ENCODE assay signal across 31 mouse cellular contexts in the genomic region with DNA sequence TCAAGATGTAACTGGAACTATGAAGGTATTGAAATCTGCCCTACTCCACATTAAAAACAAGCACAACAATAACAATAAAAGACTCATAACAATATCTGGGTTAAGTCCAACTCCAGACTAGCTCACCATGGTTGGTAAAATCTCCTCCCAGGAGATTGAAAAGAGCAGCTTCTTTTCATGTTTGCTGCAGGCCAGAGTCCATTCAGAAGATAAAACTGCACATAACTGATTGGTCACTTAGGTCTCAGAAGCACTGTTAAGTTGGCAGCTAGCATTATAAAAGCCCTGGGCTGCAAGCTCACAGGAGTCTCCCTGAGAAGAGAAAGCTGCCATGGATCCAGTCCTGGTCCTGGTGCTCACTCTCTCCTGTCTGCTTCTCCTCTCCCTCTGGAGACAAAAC. TPM values are rescaled to one million over a fixed set of nuclear protein-coding genes. Genes with fewer than 3 reads are reported as not detected.
DNase-seq lines count a peak whose midpoint lies in the region; ATAC-seq and TF ChIP-seq lines count a peak whose summit lies in the region.
"Had no signal": no experiment of that assay in that cellular context is flagged by ENCODE, and none has a peak within 500 bp of the region (broad histone marks: within the 10 kb centered on the region; RNA-seq: fewer than 3 reads in every experiment).

Gene Cyp2c55 (plus strand): TSS at position 305 of the 400 bp plus-strand sequence.

- no peak within 1 kb of the TSS for H3K4me3 ChIP-seq in intestine, embryonic 16.5 days (ENCODE audit: low read length)
- no peak within 1 kb of the TSS for H3K4me3 ChIP-seq in intestine, embryonic 15.5 days (replicated peaks)
- H3K4me3 ChIP-seq in intestine, postnatal 0 days (ENCODE audit: low read depth, low read length), result no peak within 1 kb of the TSS
- peak within 1 kb of the TSS; percentile 21; the same call in 1 of the 2 replicates for H3K4me3 ChIP-seq in small intestine, adult 2 months (ENCODE audit: low read depth, low read length)
- H3K4me3 ChIP-seq in midbrain, postnatal 0 days (ENCODE audit: low read depth, low read length), result no peak within 1 kb of the TSS
- H3K4me3 ChIP-seq: embryonic facial prominence, embryonic 13.5 days; embryonic facial prominence, embryonic 15.5 days; erythroblast, embryonic 14.5 days; forebrain, embryonic 10.5 days; forebrain, embryonic 12.5 days had no signal

- H3K27me3 ChIP-seq in intestine, embryonic 16.5 days (replicated peaks; ENCODE audit: control insufficient read depth, insufficient read depth, low read length), result no peaks in the 10 kb centered on the region
- no peaks in the 10 kb centered on the region for H3K27me3 ChIP-seq in intestine, embryonic 15.5 days (replicated peaks)
- H3K27me3 ChIP-seq in intestine, postnatal 0 days (replicated peaks; ENCODE audit: control insufficient read depth, insufficient read depth, low read length), result no peaks in the 10 kb centered on the region
- H3K27me3 ChIP-seq in small intestine, adult 2 months (ENCODE audit: control insufficient read depth, insufficient read depth, low read length), result no peaks in the 10 kb centered on the region
- no peaks in the 10 kb centered on the region for H3K27me3 ChIP-seq in midbrain, postnatal 0 days (ENCODE audit: insufficient read depth, low read length)
- H3K27me3 ChIP-seq: CH12.LX; embryonic facial prominence, embryonic 13.5 days; embryonic facial prominence, embryonic 15.5 days; forebrain, embryonic 12.5 days had no signal

- no peak within 1 kb of the TSS for H3K4me2 ChIP-seq in intestine, embryonic 16.5 days (ENCODE audit: low read depth, low read length)
- H3K4me2 ChIP-seq in intestine, embryonic 15.5 days (replicated peaks), result no peak within 1 kb of the TSS
- no peak within 1 kb of the TSS for H3K4me2 ChIP-seq in intestine, postnatal 0 days (replicated peaks; ENCODE audit: low read depth)
- H3K4me2 ChIP-seq in midbrain, postnatal 0 days (ENCODE audit: low read depth, low read length, poor library complexity, severe bottlenecking), result no peak within 1 kb of the TSS
- H3K4me2 ChIP-seq: embryonic facial prominence, embryonic 13.5 days; embryonic facial prominence, embryonic 15.5 days; forebrain, embryonic 12.5 days had no signal

- H3K36me3 ChIP-seq in intestine, embryonic 16.5 days (ENCODE audit: control insufficient read depth, insufficient read depth, low read length), result no peaks in the 10 kb centered on the region
- H3K36me3 ChIP-seq in intestine, embryonic 15.5 days, result no peaks in the 10 kb centered on the region
- no peaks in the 10 kb centered on the region for H3K36me3 ChIP-seq in intestine, postnatal 0 days (ENCODE audit: control insufficient read depth, insufficient read depth)
- no peaks in the 10 kb centered on the region for H3K36me3 ChIP-seq in small intestine, adult 2 months (ENCODE audit: control insufficient read depth, insufficient read depth, low read length)
- no peaks in the 10 kb centered on the region for H3K36me3 ChIP-seq in midbrain, postnatal 0 days (ENCODE audit: insufficient read depth, low read length)
- H3K36me3 ChIP-seq: embryonic facial prominence, embryonic 13.5 days; embryonic facial prominence, embryonic 15.5 days; forebrain, embryonic 10.5 days; forebrain, embryonic 12.5 days; G1E had no signal

- ATAC-seq in intestine, embryonic 16.5 days, result peak; percentile 49
- ATAC-seq in intestine, embryonic 15.5 days, result no peak
- ATAC-seq in intestine, postnatal 0 days, result peak; percentile 42; the same call in 1 of the 2 replicates
- no peak for ATAC-seq in midbrain, postnatal 0 days (ENCODE audit: low FRiP score)
- ATAC-seq in megakaryocyte, adult 5-6 weeks (ENCODE audit: poor library complexity, severe bottlenecking), result no peak
- ATAC-seq: activated CD4-positive, CD25-positive, alpha-beta regulatory T cell, adult 4 months; CD4-positive, CD25-positive, alpha-beta regulatory T cell, adult 4 months; forebrain, embryonic 14.5 days; forebrain, embryonic 16.5 days; Patski had no signal

- H3K27ac ChIP-seq in intestine, embryonic 16.5 days (ENCODE audit: low read length), result no peak within 1 kb of the TSS
- no peak within 1 kb of the TSS for H3K27ac ChIP-seq in intestine, embryonic 15.5 days
- no peak within 1 kb of the TSS for H3K27ac ChIP-seq in intestine, postnatal 0 days (ENCODE audit: low read depth, low read length)
- no peak within 1 kb of the TSS for H3K27ac ChIP-seq in small intestine, adult 2 months (ENCODE audit: insufficient read depth, low read depth, low read length)
- no peak within 1 kb of the TSS for H3K27ac ChIP-seq in midbrain, postnatal 0 days (ENCODE audit: low read depth, low read length)
- H3K27ac ChIP-seq: embryonic facial prominence, embryonic 13.5 days; embryonic facial prominence, embryonic 15.5 days; forebrain, embryonic 10.5 days; forebrain, embryonic 12.5 days had no signal

- no peak for TF ChIP-seq CTCF in intestine, postnatal 0 days (IDR thresholded peaks at IDR 0.05; ENCODE audit: low read depth)
- no peak for TF ChIP-seq CTCF in small intestine, adult 2 months (IDR thresholded peaks at IDR 0.05; ENCODE audit: extremely low read depth, insufficient read length, insufficient replicate concordance, low read depth, low read length)
- TF ChIP-seq CTCF in midbrain, postnatal 0 days (IDR thresholded peaks at IDR 0.05), result no peak

- H3K9me3 ChIP-seq in intestine, embryonic 16.5 days (ENCODE audit: control insufficient read depth, low read length), result no peaks in the 10 kb centered on the region
- no peaks in the 10 kb centered on the region for H3K9me3 ChIP-seq in intestine, embryonic 15.5 days
- H3K9me3 ChIP-seq in intestine, postnatal 0 days (ENCODE audit: control insufficient read depth), result no peaks in the 10 kb centered on the region
- H3K9me3 ChIP-seq in midbrain, postnatal 0 days (ENCODE audit: low read length), result no peaks in the 10 kb centered on the region
- H3K9me3 ChIP-seq: embryonic facial prominence, embryonic 13.5 days; embryonic facial prominence, embryonic 15.5 days; forebrain, embryonic 10.5 days; forebrain, embryonic 12.5 days; G1E had no signal

- no peak for DNase-seq in midbrain, postnatal 0 days (ENCODE audit: low spot score)
- DNase-seq: adrenal gland, adult 8-10 months; adrenal gland, postnatal 14 days; adrenal gland, postnatal 36 days; B cell, adult 2 months; cerebellum, adult 11 months; cerebellum, adult 18-20 months; cerebellum, adult 8-10 months; cerebellum, adult 9-11 months; cerebellum, postnatal 14 days; cerebellum, postnatal 36 days; embryo, embryonic 11 days had no signal

- H3K4me1 ChIP-seq in intestine, embryonic 16.5 days (ENCODE audit: control insufficient read depth, insufficient read depth, low read length), result no peaks in the 10 kb centered on the region
- H3K4me1 ChIP-seq in intestine, embryonic 15.5 days (replicated peaks), result no peaks in the 10 kb centered on the region
- no peaks in the 10 kb centered on the region for H3K4me1 ChIP-seq in intestine, postnatal 0 days (replicated peaks; ENCODE audit: control insufficient read depth, insufficient read depth, low read length)
- peaks cover 14% of the 10 kb centered on the region; the same call in 1 of the 2 replicates for H3K4me1 ChIP-seq in small intestine, adult 2 months (ENCODE audit: control insufficient read depth, insufficient read depth, insufficient read length, low read length)
- H3K4me1 ChIP-seq in midbrain, postnatal 0 days (ENCODE audit: insufficient read depth, low read length), result no peaks in the 10 kb centered on the region
- H3K4me1 ChIP-seq: embryonic facial prominence, embryonic 13.5 days; embryonic facial prominence, embryonic 15.5 days; forebrain, embryonic 10.5 days; forebrain, embryonic 12.5 days had no signal

- no peak for TF ChIP-seq POLR2A in small intestine, adult 2 months (IDR thresholded peaks at IDR 0.05; ENCODE audit: low read depth, low read length)

- H3K9ac ChIP-seq in intestine, embryonic 16.5 days (ENCODE audit: low read depth, low read length), result no peak within 1 kb of the TSS
- H3K9ac ChIP-seq in intestine, embryonic 15.5 days, result no peak within 1 kb of the TSS
- H3K9ac ChIP-seq in intestine, postnatal 0 days (ENCODE audit: low read depth, low read length), result no peak within 1 kb of the TSS
- no peak within 1 kb of the TSS for H3K9ac ChIP-seq in midbrain, postnatal 0 days (replicated peaks; ENCODE audit: low read length, poor library complexity, severe bottlenecking)
- H3K9ac ChIP-seq: embryonic facial prominence, embryonic 13.5 days; embryonic facial prominence, embryonic 15.5 days; forebrain, embryonic 12.5 days had no signal

RNA-seq across cellular contexts. Expression of gene Cyp2c55, which starts in this region (rescaled TPM):
- 1.1 TPM in 2 replicates for polyA plus RNA-seq in intestine, embryonic 16.5 days (2015; fragmentation: Nextera tagmentation; extraction: Ambion mirVana)
- polyA plus RNA-seq in intestine, embryonic 15.5 days (2015; fragmentation: Nextera tagmentation; extraction: Ambion mirVana), result 0.98 and 1.9 TPM in 2 replicates
- 3.1 and 12.9 TPM in 2 replicates for polyA plus RNA-seq in intestine, postnatal 0 days (2015; fragmentation: Nextera tagmentation; extraction: Ambion mirVana)
- polyA plus RNA-seq in small intestine, adult 2 months (2012; rRNA removed), result 13.4 and 16.3 TPM in 2 replicates
- total RNA-seq in midbrain, postnatal 0 days (2014; rRNA removed), result 0.38 TPM in 1 of 2 replicates, not detected in the other
- polyA plus RNA-seq in midbrain, postnatal 0 days (2015; fragmentation: Nextera tagmentation; extraction: Ambion mirVana), result 0.07 and 0.09 TPM in 2 replicates
- not detected in 2 replicates for total RNA-seq in megakaryocyte, adult 5-6 weeks (2015)
- total RNA-seq in megakaryocyte, adult 5-6 weeks (2017), result not detected in 2 replicates
- total RNA-seq: common myeloid progenitor, adult 5-6 weeks had no signal
- polyA plus RNA-seq: activated CD4-positive, CD25-positive, alpha-beta regulatory T cell, adult 4 months; CD4-positive, CD25-positive, alpha-beta regulatory T cell, adult 4 months; embryonic facial prominence, embryonic 11.5 days; embryonic facial prominence, embryonic 13.5 days; embryonic facial prominence, embryonic 15.5 days; erythroblast, embryonic 14.5 days; forebrain, embryonic 10.5 days; forebrain, embryonic 12.5 days; forebrain, embryonic 14.5 days; forebrain, embryonic 16.5 days; Patski had no signal

Comparison
In these comparisons a context has a peak if more than half of its experiments do, and no peak if none do; other contexts are left out.
1. ATAC-seq: peak in intestine, embryonic 16.5 days (single experiment) and intestine, postnatal 0 days (single experiment); none in intestine, embryonic 15.5 days (single experiment), midbrain, postnatal 0 days (single experiment) and megakaryocyte, adult 5-6 weeks (single experiment).